Mouse (Mus musculus) cerebellum, postnatal 10 days (tissue): Measurements from ENCODE around the gene F5.

Experiments used
- DNase-seq, 2 experiments: peaks; one replicate each; pipeline ENCODE4 v3.0.0; 2021; ENCODE audit warnings: mixed read lengths in 2 of 2

Gene F5

GRCm38 (mm10) chr1:164151387-164152088, at the start of gene F5:
F5 (plus strand) TSS chr1:164151838.
- DNase-seq = no peak

DNA sequence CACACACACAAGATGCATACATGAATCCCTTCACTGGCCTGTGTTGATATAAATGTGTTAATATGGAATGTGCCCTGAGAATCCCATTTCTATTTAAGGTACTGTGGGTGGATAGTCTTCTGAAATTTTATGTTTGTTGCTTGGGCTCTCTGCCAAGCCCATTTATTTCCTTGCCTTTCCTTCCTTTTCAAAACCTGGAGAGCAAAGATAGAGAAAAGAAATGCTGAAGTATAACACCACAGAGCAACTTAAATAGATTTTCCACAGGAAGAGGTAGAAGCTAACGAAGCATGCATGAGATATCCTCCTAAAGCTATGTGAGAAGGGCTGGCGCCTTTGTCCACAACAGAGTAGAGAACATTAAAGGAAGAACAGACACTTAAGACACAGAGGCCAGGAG, 41.9 kb upstream of the F5 start:
- no peak for DNase-seq

- no peak for DNase-seq
Observed at GRCm38 (mm10) chr1:164110591-164111329, 40.9 kb upstream of the F5 start.

- DNase-seq = no peak
Observed at GRCm38 (mm10) chr1:164114280-164114679, 37.4 kb upstream of the F5 start.

DNA sequence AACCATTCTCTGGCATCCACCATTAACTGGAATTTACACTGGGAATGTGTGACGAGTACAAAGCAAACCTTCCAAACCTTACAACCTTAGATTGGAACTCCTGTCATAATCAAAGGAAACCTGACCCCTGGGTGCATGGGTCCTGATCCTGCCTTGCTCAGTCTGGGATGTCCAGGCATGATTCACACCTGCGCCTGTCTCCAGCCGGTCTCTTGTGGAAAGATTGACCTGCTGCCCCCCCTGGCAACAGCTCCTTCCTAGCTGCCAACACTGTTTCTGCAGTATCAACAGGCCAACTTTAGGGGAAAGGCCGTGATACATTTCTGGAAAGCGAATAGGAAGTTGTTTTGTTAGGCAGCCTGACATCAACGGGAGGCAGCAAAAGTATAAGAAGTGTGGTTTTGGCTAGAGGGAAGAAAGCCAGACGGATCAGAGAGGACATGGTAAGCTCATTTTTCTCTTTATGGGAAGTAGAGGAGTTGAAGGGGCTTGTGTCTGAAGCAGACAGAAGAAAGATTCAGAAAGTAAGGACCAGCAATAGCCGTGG, 36.6 kb upstream of the F5 start, which contains the start of gene Selp:
Gene Selp, plus strand, starts transcription at position 318 of the 547 bp plus-strand sequence.
- DNase-seq = no peak

DNA sequence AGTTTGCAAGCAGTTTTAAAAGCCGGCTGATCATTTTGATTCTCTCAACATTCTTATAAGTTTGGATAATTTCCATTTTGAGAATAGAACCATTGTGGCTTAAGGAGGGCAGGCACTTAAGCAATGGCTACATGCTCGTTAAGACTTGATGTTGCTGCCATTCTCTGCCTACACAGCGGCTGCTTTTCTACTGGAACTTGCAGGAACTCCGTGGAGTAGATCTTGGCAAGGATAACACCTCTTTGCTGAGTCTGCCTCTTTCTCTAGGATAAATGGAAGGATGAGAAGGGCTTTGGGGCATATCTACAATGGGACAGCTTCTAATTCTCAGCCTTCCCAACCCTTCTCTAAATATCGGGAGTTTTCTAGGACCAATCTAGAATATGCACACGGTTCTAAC, 36.0 kb upstream of the F5 start:
- no peak for DNase-seq

DNA sequence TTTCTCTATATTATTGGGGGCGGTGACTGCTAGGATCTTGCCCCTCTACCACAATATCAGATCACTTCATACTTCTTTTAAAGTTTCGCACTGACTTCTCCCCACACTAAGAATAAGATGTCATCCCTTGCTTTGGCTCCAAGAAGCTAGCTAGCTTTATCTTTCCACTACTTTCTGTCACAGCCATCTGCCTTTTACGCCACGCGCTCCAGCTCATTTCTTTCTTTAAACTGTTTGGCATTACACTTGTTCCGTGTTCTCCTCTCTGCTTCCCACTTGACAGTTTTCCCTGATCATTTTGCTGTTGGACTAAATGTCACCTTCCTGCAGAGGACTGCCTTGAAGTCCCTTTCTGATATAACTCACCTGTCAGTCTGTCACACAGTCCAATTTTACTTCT, 33.8 kb upstream of the F5 start:
- no peak for DNase-seq

DNA sequence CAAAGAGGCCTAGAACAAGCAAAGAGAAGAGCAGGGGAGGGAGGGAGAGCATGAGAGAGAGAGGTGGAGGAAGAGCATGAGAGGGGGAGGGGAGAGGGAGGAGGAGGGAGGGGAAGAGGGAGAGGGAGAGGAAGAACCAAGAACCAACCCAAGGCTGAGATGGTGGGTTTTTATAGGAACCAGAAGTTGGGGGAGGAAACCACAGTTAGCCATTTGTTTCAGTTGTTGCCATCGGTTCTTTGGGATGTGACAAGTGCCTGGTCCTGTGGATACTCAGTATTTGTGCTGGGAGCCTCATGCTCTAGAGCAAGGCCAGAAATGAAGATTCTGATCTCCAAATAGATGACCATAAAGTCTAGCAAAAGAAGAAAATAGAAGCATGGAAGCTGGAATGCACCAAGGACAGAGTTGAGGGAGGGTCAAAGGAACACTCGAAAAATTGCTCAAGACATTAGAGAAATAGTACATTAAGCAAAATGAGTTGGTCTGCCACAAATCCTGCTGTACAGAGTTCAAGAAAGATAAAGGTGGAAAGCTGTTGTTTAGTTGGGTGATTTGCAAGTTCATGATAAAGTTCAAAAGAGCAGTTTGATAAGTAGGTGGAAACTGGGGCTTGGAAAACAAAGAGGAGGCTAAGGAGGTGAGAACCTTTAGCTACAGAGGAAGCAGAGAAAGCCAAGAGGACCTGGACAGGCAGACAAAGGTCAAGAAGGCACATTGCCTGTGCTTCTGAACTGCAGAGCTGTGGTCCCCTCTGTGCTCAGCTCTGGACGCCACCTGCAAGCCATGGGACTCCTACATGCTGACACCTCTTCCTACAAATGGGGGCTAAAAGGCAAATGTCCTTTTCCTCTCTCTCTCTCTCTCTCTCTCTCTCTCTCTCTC, 31.5 kb upstream of the F5 start:
- no peak for DNase-seq

- DNase-seq = no peak
Observed at GRCm38 (mm10) chr1:164120777-164121158, 30.9 kb upstream of the F5 start.

GRCm38 (mm10) chr1:164123836-164124235, 27.8 kb upstream of the F5 start:
- DNase-seq = no peak

GRCm38 (mm10) chr1:164130013-164130412, 21.6 kb upstream of the F5 start:
- no peak for DNase-seq

DNA sequence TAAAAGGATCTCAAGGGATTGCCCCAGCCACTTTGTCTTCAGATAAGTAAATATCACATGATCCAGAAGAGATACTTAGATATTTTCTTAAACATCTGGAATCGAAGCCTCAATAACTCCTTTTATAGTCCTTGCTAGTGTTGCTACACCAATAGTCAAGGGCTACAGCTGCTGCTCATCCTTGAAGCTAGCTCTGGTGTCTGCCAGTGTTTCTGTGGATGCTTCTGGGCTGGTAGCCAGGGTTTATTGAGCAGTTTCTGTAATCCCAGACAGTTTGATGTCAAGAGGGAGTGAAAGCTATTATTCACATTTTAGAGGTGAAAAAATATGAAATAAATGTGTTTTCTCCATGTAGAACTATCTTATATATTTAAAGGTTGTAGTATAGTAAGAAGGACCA, 19.0 kb upstream of the F5 start:
- DNase-seq = no peak

GRCm38 (mm10) chr1:164134101-164134500, 17.5 kb upstream of the F5 start:
- DNase-seq = no peak

- DNase-seq = no peak
Observed at GRCm38 (mm10) chr1:164135360-164135759, 16.3 kb upstream of the F5 start.

- DNase-seq = no peak
Observed at GRCm38 (mm10) chr1:164135960-164136359, 15.7 kb upstream of the F5 start.

DNA sequence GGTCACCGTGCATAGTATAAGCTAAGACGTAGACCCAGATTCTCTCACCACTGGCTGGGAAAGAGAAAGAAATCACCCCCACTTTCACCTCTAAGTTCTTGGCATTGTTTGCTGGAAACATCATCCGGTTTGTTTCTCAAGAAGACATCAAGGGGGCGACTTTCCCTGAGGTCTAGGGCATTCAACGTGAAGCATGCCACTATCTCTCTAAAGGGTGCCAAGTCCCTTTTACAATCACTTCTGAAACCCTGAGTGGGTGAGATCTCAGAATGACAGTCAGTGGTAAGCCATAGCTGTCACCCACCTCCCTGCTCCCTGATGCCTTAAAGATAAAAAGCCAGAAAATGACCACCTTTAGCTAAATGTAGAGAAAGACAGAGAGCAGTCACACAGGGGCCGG, 15.0 kb upstream of the F5 start:
- DNase-seq = no peak

DNA sequence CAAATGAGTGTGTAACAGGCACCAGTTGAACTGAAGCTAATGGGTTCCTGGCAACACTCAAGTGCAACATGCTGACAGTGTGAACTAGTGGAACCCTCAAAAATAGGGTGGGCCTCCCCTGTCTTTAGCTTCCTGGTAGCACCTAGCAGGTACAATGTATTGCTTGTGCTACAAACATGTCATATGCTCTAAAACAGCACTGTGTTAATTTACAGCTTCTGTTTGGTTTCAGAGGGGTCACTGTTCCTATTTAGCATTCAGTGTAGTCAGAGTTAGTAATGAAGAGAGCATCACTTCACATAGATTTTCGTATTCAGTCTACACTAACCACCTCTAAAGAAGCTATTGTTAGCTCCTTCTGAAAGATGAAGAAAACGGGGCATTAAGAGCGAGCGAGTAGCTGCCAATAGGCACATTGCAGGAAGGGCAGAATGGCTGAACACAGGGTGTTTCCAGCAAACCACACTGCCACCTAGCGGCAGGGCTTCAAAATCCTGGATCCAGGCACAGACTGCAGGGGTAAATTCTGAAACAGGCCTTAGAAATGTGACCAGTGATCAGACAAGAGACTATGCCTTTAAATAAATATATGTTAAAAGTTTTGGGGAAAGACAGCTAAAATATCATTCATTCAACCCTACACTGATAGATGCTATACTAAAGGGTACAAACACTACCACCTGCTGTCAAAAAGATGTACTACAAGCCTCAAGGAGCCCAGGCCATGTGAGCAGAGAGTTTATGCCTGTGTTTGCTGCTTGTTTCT, 13.1 kb upstream of the F5 start:
- peak; percentile 89 for DNase-seq

GRCm38 (mm10) chr1:164139464-164139863, 12.2 kb upstream of the F5 start:
- DNase-seq = no peak

- no peak for DNase-seq
Observed at GRCm38 (mm10) chr1:164149083-164149482, 2.6 kb upstream of the F5 start.

- DNase-seq = no peak
Observed at GRCm38 (mm10) chr1:164152836-164153235, 1.2 kb downstream of the F5 start.

DNA sequence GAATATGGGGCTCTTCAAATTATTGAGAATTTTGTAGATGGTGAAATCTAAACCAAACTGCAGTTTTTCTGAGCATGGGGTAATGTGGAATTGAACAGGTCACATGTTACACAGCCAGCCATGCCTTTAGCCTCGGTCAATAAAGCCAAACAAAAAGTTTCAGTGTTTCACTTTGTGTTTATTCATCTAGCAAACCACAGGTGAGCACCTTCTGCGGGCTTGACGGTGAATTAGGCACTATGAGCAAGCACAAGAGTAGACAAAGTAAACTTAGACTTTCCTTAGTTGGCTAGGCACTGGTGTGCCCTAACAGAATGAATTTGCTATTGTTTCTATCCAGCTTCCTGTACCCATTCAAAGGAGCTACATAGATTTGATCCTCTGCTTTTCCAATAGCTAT, 3.3 kb downstream of the F5 start:
- DNase-seq = no peak

DNA sequence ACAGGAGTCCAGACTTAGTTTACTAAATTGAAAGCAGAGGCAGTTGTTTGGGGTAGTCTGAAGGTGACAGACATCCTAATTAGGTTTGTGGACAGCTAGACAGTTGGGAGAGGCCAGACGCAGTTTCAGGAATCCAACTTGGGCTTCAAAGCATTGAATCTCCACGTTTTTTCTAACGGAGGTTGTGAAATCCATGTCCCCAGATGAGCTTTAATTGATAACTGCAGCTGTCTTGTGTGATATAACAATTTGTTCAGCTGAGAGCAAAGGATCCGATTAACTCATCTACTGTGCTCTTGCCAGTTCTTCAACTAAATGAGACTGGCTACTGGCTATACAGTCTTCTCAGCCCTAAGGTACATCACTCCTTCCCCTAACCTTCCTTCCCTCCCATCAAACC, 6.9 kb downstream of the F5 start:
- no peak for DNase-seq
